Mouse (Mus musculus) intestine, postnatal 0 days (tissue): ENCODE measurements around the gene Pou3f3. TPM values are rescaled to one million over a fixed set of nuclear protein-coding genes. Genes with fewer than 3 reads are reported as not detected.

Source experiments
- ATAC-seq: fragments of 200-750 bp; cut with Nextera tagmentation; 2 replicates; pipeline ENCODE4 v1.8.0; 2017; ENCODE audit warnings: mild to moderate bottlenecking, moderate TSS enrichment, moderate library complexity
- H3K27ac ChIP-seq: fragments of 300-500 bp; sonication (generic); 2 replicates; pipeline ENCODE4 v1.5.1; 2014; ENCODE audit warnings: mild to moderate bottlenecking, low read depth, low read length, moderate library complexity
- H3K27me3 ChIP-seq: fragments of 300-500 bp; sonication (generic); replicated peaks from 2 replicates; pipeline ENCODE4 v1.6.1; 2014; ENCODE audit warnings: low read length, mixed read lengths; ENCODE audit not compliant: control insufficient read depth, insufficient read depth
- H3K36me3 ChIP-seq: fragments of 300-500 bp; sonication (generic); 2 replicates; pipeline ENCODE4 v1.6.1; 2014; ENCODE audit warnings: mild to moderate bottlenecking, moderate library complexity; ENCODE audit not compliant: control insufficient read depth, insufficient read depth
- H3K4me1 ChIP-seq: fragments of 300-500 bp; sonication (generic); replicated peaks from 2 replicates; pipeline ENCODE4 v1.6.1; 2014; ENCODE audit warnings: antibody characterized with exemption, low read length, mixed read lengths; ENCODE audit not compliant: control insufficient read depth, insufficient read depth
- H3K4me2 ChIP-seq: fragments of 300-500 bp; sonication (generic); replicated peaks from 2 replicates; pipeline ENCODE4 v1.6.1; 2014; ENCODE audit warnings: low read depth, mild to moderate bottlenecking, moderate library complexity
- H3K4me3 ChIP-seq: fragments of 300-500 bp; sonication (generic); 2 replicates; pipeline ENCODE4 v1.5.1; 2014; ENCODE audit warnings: low read depth, low read length
- H3K9ac ChIP-seq: fragments of 300-500 bp; sonication (generic); 2 replicates; pipeline ENCODE4 v1.6.1; 2014; ENCODE audit warnings: mild to moderate bottlenecking, low read depth, low read length
- H3K9me3 ChIP-seq: fragments of 300-500 bp; sonication (generic); 2 replicates; pipeline ENCODE4 v1.6.1; 2016; ENCODE audit warnings: mixed run types; ENCODE audit not compliant: control insufficient read depth
- CTCF ChIP-seq: sonication (generic); IDR thresholded peaks from 2 replicates; pipeline ENCODE4 v1.5.1; 2016; ENCODE audit warnings: low read depth, mild to moderate bottlenecking, control low read depth, antibody characterized with exemption, moderate library complexity
- WGBS: fragments of 180-500 bp; shearing (Covaris S2); extraction: QIAGEN DNeasy Blood & Tissue Kit; methylation state at CpG from one replicate; pipeline ENCODE4 v1.1.7; 2014; 5-methylcytosine and 5-hydroxymethylcytosine counted together
- polyA plus RNA-seq: library from polyadenylated mRNA; unstranded; fragments of >200 nt; fragmentation: Nextera tagmentation; extraction: Ambion mirVana; gene quantifications from 2 replicates; pipeline ENCODE4 v1.2.1, GENCODE M21; 2015

Pou3f3 gene
- polyA plus RNA-seq, 1 experiment from 2014 or later: 0.14 TPM

DNA sequence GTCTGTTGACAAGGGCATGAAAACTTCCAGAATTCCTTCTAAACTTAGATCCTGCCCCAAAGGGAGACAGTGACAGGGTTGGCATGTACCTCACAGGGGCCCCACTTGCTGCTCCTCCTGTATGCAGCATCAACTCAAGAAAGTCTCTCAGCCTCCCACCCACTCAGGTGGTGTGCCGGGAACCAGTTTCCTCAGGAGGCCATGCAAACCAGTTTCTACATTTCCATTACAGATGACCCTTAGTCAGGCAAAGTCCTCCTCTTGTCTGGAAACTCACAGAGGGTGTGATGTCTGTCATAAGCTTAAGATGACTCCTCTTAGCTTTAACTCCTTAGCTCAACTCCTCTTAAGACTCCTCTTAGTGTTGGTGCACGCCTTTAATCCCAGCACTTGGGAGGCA is 29.3 kb downstream of the Pou3f3 start:
- ATAC-seq: no peak
- no peak overlapping the region for H3K9ac ChIP-seq
- no peaks in the 10 kb centered on the region for H3K36me3 ChIP-seq
- TF ChIP-seq CTCF: no peak
- no peak overlapping the region for H3K4me3 ChIP-seq
- no peak overlapping the region for H3K27ac ChIP-seq
- no peak overlapping the region for H3K4me2 ChIP-seq
- H3K4me1 ChIP-seq: no peaks in the 10 kb centered on the region
- H3K9me3 ChIP-seq: no peaks in the 10 kb centered on the region
- no peaks in the 10 kb centered on the region for H3K27me3 ChIP-seq
- WGBS: 94% methylated on average over 2 of the region's 2 CpGs

DNA sequence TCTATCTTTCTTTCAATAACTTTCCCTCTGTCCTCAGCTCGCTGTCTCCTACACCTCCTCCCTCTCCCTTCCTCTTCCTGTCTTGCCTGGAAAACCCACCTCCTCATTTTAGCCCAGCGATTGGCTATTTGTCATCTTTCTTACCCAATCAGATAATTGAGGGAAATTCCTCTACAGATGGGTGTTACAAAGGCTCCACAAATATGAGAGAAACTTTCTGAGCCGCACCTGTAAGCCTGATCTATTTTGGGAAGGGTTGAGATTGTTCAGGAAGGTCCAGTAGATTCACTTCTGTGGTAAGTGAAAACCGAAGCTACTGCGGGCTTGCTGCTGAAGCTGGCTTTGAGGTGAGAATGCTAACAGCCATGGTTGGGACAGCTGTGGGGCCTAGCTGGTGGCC is 31.6 kb downstream of the Pou3f3 start:
- no peak overlapping the region for H3K27ac ChIP-seq
- ATAC-seq: no peak

GRCm38 (mm10) chr1:42727676-42728075 is 32.1 kb downstream of the Pou3f3 start:
- no peak overlapping the region for H3K4me2 ChIP-seq
- no peak overlapping the region for H3K9ac ChIP-seq
- no peak for ATAC-seq
- H3K36me3 ChIP-seq: no peaks in the 10 kb centered on the region
- no peaks in the 10 kb centered on the region for H3K4me1 ChIP-seq
- 75% methylated on average over 7 of the region's 7 CpGs for WGBS
- no peak overlapping the region for H3K27ac ChIP-seq
- no peaks in the 10 kb centered on the region for H3K9me3 ChIP-seq
- no peak overlapping the region for H3K4me3 ChIP-seq
- no peak for TF ChIP-seq CTCF
- H3K27me3 ChIP-seq: no peaks in the 10 kb centered on the region

More for the DNA sequence above, 31.6 kb downstream of the Pou3f3 start:
- WGBS: 79% methylated on average over 5 of the region's 5 CpGs
- Histone ChIP-seq H3K9me3 (no peaks in the 10 kb centered on the region), H3K36me3 (no peaks in the 10 kb centered on the region), H3K4me1 (no peaks in the 10 kb centered on the region), H3K4me3 (no peak overlapping the region), H3K4me2 (no peak overlapping the region), H3K27me3 (no peaks in the 10 kb centered on the region), H3K9ac (no peak overlapping the region)
- TF ChIP-seq CTCF: no peak

- WGBS: 43% methylated on average over 16 of the region's 16 CpGs
Observed at GRCm38 (mm10) chr1:42741383-42742241, 46.0 kb downstream of the Pou3f3 start.

GRCm38 (mm10) chr1:42742242-42742560 is 46.6 kb downstream of the Pou3f3 start:
- no peak overlapping the region for H3K9ac ChIP-seq
- H3K4me3 ChIP-seq: no peak overlapping the region
- H3K27me3 ChIP-seq: no peaks in the 10 kb centered on the region
- no peaks in the 10 kb centered on the region for H3K36me3 ChIP-seq
- no peak overlapping the region for H3K4me2 ChIP-seq
- no peak for TF ChIP-seq CTCF
- no peak for ATAC-seq
- 79% methylated on average over 4 of the region's 4 CpGs for WGBS
- H3K9me3 ChIP-seq: no peaks in the 10 kb centered on the region
- no peak overlapping the region for H3K27ac ChIP-seq
- H3K4me1 ChIP-seq: no peaks in the 10 kb centered on the region

More at GRCm38 (mm10) chr1:42741383-42742241, 46.0 kb downstream of the Pou3f3 start:
- H3K36me3 ChIP-seq: no peaks in the 10 kb centered on the region
- H3K9me3 ChIP-seq: no peaks in the 10 kb centered on the region
- peak overlapping the region; percentile 30; the same call in 1 of the 2 replicates for H3K4me2 ChIP-seq
- peak; percentile 54; the same call in 1 of the 2 replicates for ATAC-seq
- H3K9ac ChIP-seq: no peak overlapping the region
- no peak overlapping the region; the same call in 1 of the 2 replicates for H3K4me3 ChIP-seq
- no peaks in the 10 kb centered on the region for H3K27me3 ChIP-seq
- H3K4me1 ChIP-seq: no peaks in the 10 kb centered on the region
- H3K27ac ChIP-seq: no peak overlapping the region
- no peak for TF ChIP-seq CTCF

DNA sequence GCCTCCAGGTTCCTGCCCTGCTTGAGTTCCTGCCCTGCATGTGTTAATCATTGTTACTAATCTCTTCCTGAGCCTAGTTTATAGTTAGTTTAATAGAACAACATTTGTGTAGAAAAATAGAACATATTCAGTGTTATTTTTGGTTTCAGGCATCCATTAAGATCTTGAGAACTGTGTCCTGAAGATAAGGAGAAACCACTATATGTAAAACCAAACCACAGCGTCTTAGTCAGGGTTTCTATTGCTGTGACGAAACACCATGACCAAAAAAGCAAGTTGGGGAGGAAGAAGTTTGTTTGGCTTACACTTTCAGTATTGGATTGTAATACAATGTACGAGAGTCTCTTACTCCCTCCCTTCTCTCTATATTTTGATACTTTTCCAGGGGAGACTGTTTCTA is 49.5 kb downstream of the Pou3f3 start:
- no peak overlapping the region for H3K4me2 ChIP-seq

More for the DNA sequence above, 49.5 kb downstream of the Pou3f3 start:
- 75% methylated on average over 3 of the region's 3 CpGs for WGBS
- Histone ChIP-seq H3K9me3 (no peaks in the 10 kb centered on the region), H3K4me1 (no peaks in the 10 kb centered on the region), H3K36me3 (no peaks in the 10 kb centered on the region), H3K4me3 (no peak overlapping the region), H3K9ac (no peak overlapping the region), H3K27me3 (no peaks in the 10 kb centered on the region), H3K27ac (no peak overlapping the region)
- no peak for TF ChIP-seq CTCF
- no peak for ATAC-seq
